Mouse (Mus musculus): ENCODE measurements around the gene Gdf7. TPM values are rescaled to one million over a fixed set of nuclear protein-coding genes. Genes with fewer than 3 reads are reported as not detected.

The Gdf7 gene
- polyA plus RNA-seq, 1 experiment from 2014 or later = not detected

- Histone ChIP-seq H3K27me3 (replicated peaks) (peaks cover 80% of the 10 kb centered on the region), H3K9me3 (no peaks in the 10 kb centered on the region), H3K4me2 (no peak overlapping the region), H3K27ac (replicated peaks) (no peak overlapping the region), H3K36me3 (no peaks in the 10 kb centered on the region), H3K4me3 (no peak overlapping the region), H3K9ac (no peak overlapping the region), H3K4me1 (peaks cover 22% of the 10 kb centered on the region)
- ATAC-seq (ENCODE audit: extremely low read depth, insufficient number of reproducible peaks, low FRiP score, low TSS enrichment) = no peak
- 71% methylated on average over 2 of the region's 2 CpGs for WGBS
Measured at GRCm38 (mm10) chr12:8296154-8296553, 5.6 kb downstream of the Gdf7 start.

GRCm38 (mm10) chr12:8295307-8295913 is 6.3 kb downstream of the Gdf7 start:
- no peaks in the 10 kb centered on the region for H3K9me3 ChIP-seq
- H3K4me3 ChIP-seq = no peak overlapping the region
- H3K36me3 ChIP-seq = no peaks in the 10 kb centered on the region
- no peak overlapping the region for H3K27ac ChIP-seq (replicated peaks)
- peaks cover 72% of the 10 kb centered on the region for H3K27me3 ChIP-seq (replicated peaks)
- H3K4me2 ChIP-seq = no peak overlapping the region
- no peak overlapping the region for H3K9ac ChIP-seq
- peaks cover 21% of the 10 kb centered on the region for H3K4me1 ChIP-seq
- ATAC-seq (ENCODE audit: extremely low read depth, insufficient number of reproducible peaks, low FRiP score, low TSS enrichment) = no peak
- WGBS = 61% methylated on average over 6 of the region's 6 CpGs

- 67% methylated on average over 15 of the region's 15 CpGs for WGBS
- no peak for ATAC-seq (ENCODE audit: extremely low read depth, insufficient number of reproducible peaks, low FRiP score, low TSS enrichment)
- no peak overlapping the region for H3K27ac ChIP-seq (replicated peaks)
Measured at GRCm38 (mm10) chr12:8291157-8291853, 10.4 kb downstream of the Gdf7 start.

GRCm38 (mm10) chr12:8289499-8289898 is 12.3 kb downstream of the Gdf7 start:
- no peak for ATAC-seq (ENCODE audit: extremely low read depth, insufficient number of reproducible peaks, low FRiP score, low TSS enrichment)
- 82% methylated on average over 8 of the region's 8 CpGs for WGBS
- H3K4me2 ChIP-seq = no peak overlapping the region
- H3K27me3 ChIP-seq (replicated peaks) = peaks cover 17% of the 10 kb centered on the region
- no peak overlapping the region for H3K27ac ChIP-seq (replicated peaks)
- no peaks in the 10 kb centered on the region for H3K4me1 ChIP-seq
- H3K9me3 ChIP-seq = no peaks in the 10 kb centered on the region
- H3K4me3 ChIP-seq = no peak overlapping the region
- peaks cover 18% of the 10 kb centered on the region for H3K36me3 ChIP-seq
- H3K9ac ChIP-seq = no peak overlapping the region

More at GRCm38 (mm10) chr12:8291157-8291853, 10.4 kb downstream of the Gdf7 start:
- H3K9ac ChIP-seq = no peak overlapping the region
- peaks cover 9% of the 10 kb centered on the region; the same call in 1 of the 2 replicates for H3K36me3 ChIP-seq
- no peak overlapping the region for H3K4me2 ChIP-seq
- H3K4me3 ChIP-seq = no peak overlapping the region
- H3K4me1 ChIP-seq = no peaks in the 10 kb centered on the region
- peaks cover 33% of the 10 kb centered on the region for H3K27me3 ChIP-seq (replicated peaks)
- no peaks in the 10 kb centered on the region for H3K9me3 ChIP-seq

GRCm38 (mm10) chr12:8289099-8289498 is 12.7 kb downstream of the Gdf7 start:
- no peak for ATAC-seq (ENCODE audit: extremely low read depth, insufficient number of reproducible peaks, low FRiP score, low TSS enrichment)
- Histone ChIP-seq H3K9ac (no peak overlapping the region), H3K27ac (replicated peaks) (no peak overlapping the region), H3K36me3 (peaks cover 22% of the 10 kb centered on the region), H3K27me3 (replicated peaks) (peaks cover 13% of the 10 kb centered on the region), H3K4me2 (no peak overlapping the region), H3K4me1 (no peaks in the 10 kb centered on the region), H3K4me3 (no peak overlapping the region), H3K9me3 (no peaks in the 10 kb centered on the region)
- WGBS = 80% methylated on average over 6 of the region's 6 CpGs

- Histone ChIP-seq H3K27ac (replicated peaks) (no peak overlapping the region), H3K9ac (no peak overlapping the region), H3K9me3 (no peaks in the 10 kb centered on the region), H3K4me3 (no peak overlapping the region), H3K4me1 (no peaks in the 10 kb centered on the region), H3K4me2 (no peak overlapping the region), H3K36me3 (peaks cover 29% of the 10 kb centered on the region), H3K27me3 (replicated peaks) (peaks cover 4% of the 10 kb centered on the region; the same call in 1 of the 2 replicates)
- 58% methylated on average over 3 of the region's 3 CpGs for WGBS
- ATAC-seq (ENCODE audit: extremely low read depth, insufficient number of reproducible peaks, low FRiP score, low TSS enrichment) = no peak
Measured at GRCm38 (mm10) chr12:8287970-8288369, 13.8 kb downstream of the Gdf7 start.

GRCm38 (mm10) chr12:8281225-8282017 is 20.3 kb downstream of the Gdf7 start:
- Histone ChIP-seq H3K4me2 (no peak overlapping the region), H3K27me3 (replicated peaks) (no peaks in the 10 kb centered on the region), H3K4me3 (no peak overlapping the region), H3K36me3 (peaks cover 35% of the 10 kb centered on the region), H3K27ac (replicated peaks) (no peak overlapping the region), H3K9me3 (no peaks in the 10 kb centered on the region), H3K4me1 (peaks cover 23% of the 10 kb centered on the region), H3K9ac (no peak overlapping the region)
- no peak for ATAC-seq (ENCODE audit: extremely low read depth, insufficient number of reproducible peaks, low FRiP score, low TSS enrichment)
- WGBS = 64% methylated on average over 15 of the region's 15 CpGs

- Histone ChIP-seq H3K9ac (no peak overlapping the region), H3K4me1 (peaks cover 31% of the 10 kb centered on the region), H3K9me3 (no peaks in the 10 kb centered on the region), H3K27ac (replicated peaks) (no peak overlapping the region), H3K4me2 (no peak overlapping the region), H3K36me3 (peaks cover 19% of the 10 kb centered on the region), H3K4me3 (no peak overlapping the region), H3K27me3 (replicated peaks) (no peaks in the 10 kb centered on the region)
- no peak for ATAC-seq (ENCODE audit: extremely low read depth, insufficient number of reproducible peaks, low FRiP score, low TSS enrichment)
- WGBS = 86% methylated on average over 4 of the region's 4 CpGs
Measured at GRCm38 (mm10) chr12:8275424-8275823, 26.3 kb downstream of the Gdf7 start.

- H3K36me3 ChIP-seq = peaks cover 22% of the 10 kb centered on the region
- peak overlapping the region; percentile 39; the same call in 1 of the 2 replicates for H3K27ac ChIP-seq (replicated peaks)
- ATAC-seq (ENCODE audit: extremely low read depth, insufficient number of reproducible peaks, low FRiP score, low TSS enrichment) = no peak
- H3K4me2 ChIP-seq = no peak overlapping the region
- peaks cover 23% of the 10 kb centered on the region for H3K4me1 ChIP-seq
- H3K9ac ChIP-seq = no peak overlapping the region
- H3K27me3 ChIP-seq (replicated peaks) = no peaks in the 10 kb centered on the region
- 63% methylated on average over 6 of the region's 6 CpGs for WGBS
- no peak overlapping the region for H3K4me3 ChIP-seq
- H3K9me3 ChIP-seq = no peaks in the 10 kb centered on the region
Measured at GRCm38 (mm10) chr12:8273471-8274171, 28.1 kb downstream of the Gdf7 start.

GRCm38 (mm10) chr12:8271405-8271804 is 30.3 kb downstream of the Gdf7 start:
- no peaks in the 10 kb centered on the region for H3K27me3 ChIP-seq (replicated peaks)
- H3K4me1 ChIP-seq = peaks cover 19% of the 10 kb centered on the region
- no peak; the same call in 1 of the 2 replicates for ATAC-seq (ENCODE audit: extremely low read depth, insufficient number of reproducible peaks, low FRiP score, low TSS enrichment)
- H3K4me2 ChIP-seq = no peak overlapping the region
- H3K9ac ChIP-seq = no peak overlapping the region
- peaks cover 27% of the 10 kb centered on the region for H3K36me3 ChIP-seq
- WGBS = 58% methylated on average over 2 of the region's 2 CpGs
- no peak overlapping the region for H3K27ac ChIP-seq (replicated peaks)
- no peaks in the 10 kb centered on the region for H3K9me3 ChIP-seq
- no peak overlapping the region for H3K4me3 ChIP-seq

- Histone ChIP-seq H3K9ac (no peak overlapping the region), H3K27ac (replicated peaks) (no peak overlapping the region), H3K27me3 (replicated peaks) (no peaks in the 10 kb centered on the region), H3K4me1 (peaks cover 34% of the 10 kb centered on the region), H3K4me3 (no peak overlapping the region), H3K9me3 (no peaks in the 10 kb centered on the region), H3K36me3 (peaks cover 17% of the 10 kb centered on the region), H3K4me2 (no peak overlapping the region)
- no peak for ATAC-seq (ENCODE audit: extremely low read depth, insufficient number of reproducible peaks, low FRiP score, low TSS enrichment)
- 90% methylated on average over 11 of the region's 11 CpGs for WGBS
Measured at GRCm38 (mm10) chr12:8269627-8270026, 32.1 kb downstream of the Gdf7 start.

All from heart, embryonic 13.5 days (tissue).